Mouse (Mus musculus) cerebellum, adult 11 months (tissue): ENCODE results near the gene Fxyd3.

ENCODE experiments used
- DNase-seq: peaks from one replicate; pipeline ENCODE4 v3.0.0; 2022

Gene Fxyd3

GRCm38 (mm10) chr7:31067836-31068235, 8.7 kb downstream of the Fxyd3 start:
- no peak for DNase-seq

GRCm38 (mm10) chr7:31063074-31063560, 13.4 kb downstream of the Fxyd3 start:
- no peak for DNase-seq

DNA sequence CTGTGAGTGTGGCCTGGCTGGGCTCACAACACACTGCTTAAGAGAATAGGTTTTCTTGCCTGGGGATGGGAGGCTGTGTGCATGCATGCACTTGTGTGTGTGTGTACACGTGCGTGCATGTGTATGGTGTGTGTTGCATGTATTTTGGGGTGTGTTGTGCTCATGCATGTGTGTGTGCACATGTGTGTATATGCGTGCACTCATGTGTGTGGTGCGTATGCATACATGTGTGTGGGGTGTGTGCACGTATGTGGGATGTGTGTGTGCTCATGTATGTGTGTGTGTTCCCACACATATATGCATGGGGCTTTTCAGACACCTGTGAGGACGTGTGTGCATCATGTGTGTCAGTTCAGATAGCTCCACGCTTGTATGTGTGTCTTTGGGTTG, 15.9 kb downstream of the Fxyd3 start:
- no peak for DNase-seq

DNA sequence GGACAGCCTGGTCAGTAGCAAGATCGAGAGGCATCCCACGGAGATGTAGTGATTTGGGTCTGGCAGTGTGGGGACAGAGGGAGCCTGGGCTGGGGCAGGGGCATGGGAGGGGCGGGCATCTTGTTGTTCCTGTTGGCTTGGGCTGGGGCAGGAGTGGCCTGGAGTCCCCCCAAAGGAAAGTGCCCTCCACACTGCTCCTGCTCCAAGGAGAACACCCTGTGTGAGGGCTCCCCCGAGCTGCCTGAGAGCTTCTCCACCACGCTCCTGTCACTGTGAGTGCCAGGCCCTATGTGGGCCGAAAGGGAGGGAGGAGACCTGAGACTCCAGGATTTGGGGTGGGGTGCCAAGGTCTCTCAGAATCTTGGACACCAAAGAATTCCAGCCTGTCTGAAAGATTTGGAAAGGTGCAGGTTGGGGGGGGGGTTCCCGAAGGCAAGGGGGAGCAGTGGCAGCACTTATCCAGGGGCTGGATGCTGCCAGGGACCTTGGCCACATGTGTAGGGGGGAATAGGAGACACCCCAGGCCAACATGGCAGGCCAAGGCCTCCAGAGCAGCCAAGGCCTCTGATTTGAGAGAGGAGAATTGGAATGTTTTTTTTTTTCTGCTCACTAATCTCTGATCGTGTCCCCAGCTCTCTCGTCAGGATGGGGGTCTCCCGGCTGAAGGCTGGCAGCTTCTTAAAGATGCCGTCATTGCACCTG, 16.4 kb downstream of the Fxyd3 start:
- DNase-seq: no peak

DNA sequence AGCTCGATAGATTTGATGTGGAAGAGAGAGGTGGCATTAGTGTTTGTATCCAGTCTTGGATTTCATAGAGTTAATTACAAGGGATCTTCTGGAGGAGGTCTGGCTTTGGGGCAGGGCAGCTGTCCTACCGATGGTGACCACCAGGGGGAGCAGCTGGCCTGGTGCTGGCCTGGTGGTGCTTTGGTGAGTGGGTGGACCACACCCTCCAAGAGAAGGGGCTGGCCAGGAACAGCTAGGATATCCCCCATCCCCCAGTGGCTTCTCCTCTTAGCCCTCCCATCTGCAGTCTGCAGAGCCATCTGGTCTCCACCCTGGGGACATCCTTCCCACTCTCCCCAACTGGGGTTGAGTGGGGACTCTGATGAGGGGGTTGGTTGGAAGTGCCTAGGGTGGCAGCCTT, 17.4 kb downstream of the Fxyd3 start, which contains the start of gene Lgi4:
TSS of gene Lgi4 (plus strand) at position 235 of the 400 bp plus-strand sequence.
- DNase-seq: peak; percentile 78

DNA sequence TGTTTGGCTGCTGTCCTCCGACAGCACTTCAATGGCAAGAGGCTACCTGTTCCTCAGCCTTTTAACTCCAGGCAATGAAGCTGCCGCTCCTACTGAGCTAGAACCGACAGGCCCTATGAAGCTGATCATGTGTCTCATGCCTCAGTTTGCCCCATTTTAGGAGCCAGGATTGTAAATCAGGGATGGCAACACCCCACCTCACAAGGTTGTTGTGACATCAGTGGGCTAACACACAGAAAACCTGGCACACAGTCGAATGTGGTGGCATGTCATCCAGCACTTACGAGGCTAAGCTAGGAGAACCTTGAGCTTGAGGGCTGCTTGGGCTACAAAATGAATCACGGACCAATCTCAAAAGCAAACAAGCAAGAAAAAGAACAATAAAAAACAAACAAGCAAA, 18.3 kb downstream of the Fxyd3 start:
- DNase-seq: no peak

GRCm38 (mm10) chr7:31057730-31058129, 18.8 kb downstream of the Fxyd3 start:
- DNase-seq: no peak

DNA sequence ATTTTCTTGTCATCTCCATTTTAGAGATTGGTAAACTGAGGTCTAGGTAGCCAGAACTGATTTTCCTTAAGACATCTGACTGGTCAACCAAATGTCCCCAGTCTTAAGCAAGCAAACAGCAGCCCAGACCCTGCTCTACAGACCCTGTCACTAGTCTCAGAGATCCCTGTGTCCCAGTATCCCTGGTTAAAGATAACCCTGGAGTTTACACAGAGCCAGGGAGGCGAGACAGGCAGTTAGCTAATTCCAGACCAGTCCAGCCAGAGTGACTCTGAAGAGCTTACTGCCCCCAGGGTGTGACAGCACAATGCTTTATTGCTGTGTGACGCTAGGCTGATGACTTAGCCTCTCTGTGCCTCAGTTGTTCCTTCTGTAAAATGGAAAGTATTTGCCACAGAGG, 19.4 kb downstream of the Fxyd3 start, which contains the start of gene Fxyd1:
TSS of gene Fxyd1 (minus strand) at position 129 of the 400 bp plus-strand sequence.
- DNase-seq: no peak

GRCm38 (mm10) chr7:31056448-31056847, 20.1 kb downstream of the Fxyd3 start:
- DNase-seq: no peak

GRCm38 (mm10) chr7:31055883-31056282, 20.6 kb downstream of the Fxyd3 start:
- DNase-seq: no peak

DNA sequence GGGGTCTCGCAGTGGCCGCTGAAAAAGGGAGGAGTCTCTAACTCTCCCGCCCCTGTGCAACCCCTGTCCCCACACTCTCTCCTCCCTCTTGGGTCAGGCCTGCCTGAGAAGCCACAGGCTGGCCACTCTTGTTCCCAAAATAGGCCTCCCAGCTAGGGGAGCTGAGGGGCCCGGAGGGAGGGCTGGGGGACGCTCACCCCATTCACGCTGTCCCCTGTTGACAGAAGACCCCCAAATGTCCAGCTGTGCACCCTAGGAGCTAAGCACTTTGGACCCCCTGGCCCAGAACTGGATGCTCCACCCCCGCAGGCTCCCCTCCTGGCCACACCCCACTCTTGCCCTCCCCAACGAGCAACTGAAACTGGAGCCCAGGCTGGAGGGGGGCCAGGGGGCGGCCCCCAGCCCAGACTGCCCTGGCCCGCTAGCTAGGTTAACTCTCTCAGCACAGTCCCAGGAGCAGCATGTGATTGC, 21.1 kb downstream of the Fxyd3 start:
- no peak for DNase-seq

- DNase-seq: no peak
Observed at GRCm38 (mm10) chr7:31054661-31055320, 21.7 kb downstream of the Fxyd3 start.

DNA sequence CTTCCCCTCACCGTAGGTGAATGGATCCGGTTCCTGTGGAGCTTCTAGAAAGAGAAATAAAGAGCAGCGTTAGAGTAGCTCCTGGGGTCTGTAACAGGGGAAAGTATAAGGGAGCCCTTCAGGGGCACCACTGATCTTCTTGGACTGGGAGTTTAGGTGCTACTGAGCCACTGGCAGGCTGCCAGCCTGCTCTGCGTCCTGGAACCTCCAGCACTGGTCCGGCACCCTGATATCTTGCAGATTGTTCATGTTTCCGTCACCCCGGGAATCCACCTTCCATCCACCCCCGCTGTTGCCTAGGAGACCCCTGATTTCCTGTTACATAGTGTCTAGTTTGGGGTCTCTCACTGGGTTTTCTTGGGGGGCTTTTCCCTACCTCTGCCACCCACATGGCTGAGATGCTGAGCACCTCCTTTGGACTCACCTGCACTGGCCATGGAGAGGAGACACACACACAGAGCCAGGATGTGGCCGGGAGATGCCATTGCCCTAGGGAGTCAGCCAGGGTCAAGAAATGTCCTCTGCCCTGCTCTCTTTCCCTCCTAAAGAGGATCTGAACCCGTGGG, 22.5 kb downstream of the Fxyd3 start:
- peak; percentile 50 for DNase-seq

DNA sequence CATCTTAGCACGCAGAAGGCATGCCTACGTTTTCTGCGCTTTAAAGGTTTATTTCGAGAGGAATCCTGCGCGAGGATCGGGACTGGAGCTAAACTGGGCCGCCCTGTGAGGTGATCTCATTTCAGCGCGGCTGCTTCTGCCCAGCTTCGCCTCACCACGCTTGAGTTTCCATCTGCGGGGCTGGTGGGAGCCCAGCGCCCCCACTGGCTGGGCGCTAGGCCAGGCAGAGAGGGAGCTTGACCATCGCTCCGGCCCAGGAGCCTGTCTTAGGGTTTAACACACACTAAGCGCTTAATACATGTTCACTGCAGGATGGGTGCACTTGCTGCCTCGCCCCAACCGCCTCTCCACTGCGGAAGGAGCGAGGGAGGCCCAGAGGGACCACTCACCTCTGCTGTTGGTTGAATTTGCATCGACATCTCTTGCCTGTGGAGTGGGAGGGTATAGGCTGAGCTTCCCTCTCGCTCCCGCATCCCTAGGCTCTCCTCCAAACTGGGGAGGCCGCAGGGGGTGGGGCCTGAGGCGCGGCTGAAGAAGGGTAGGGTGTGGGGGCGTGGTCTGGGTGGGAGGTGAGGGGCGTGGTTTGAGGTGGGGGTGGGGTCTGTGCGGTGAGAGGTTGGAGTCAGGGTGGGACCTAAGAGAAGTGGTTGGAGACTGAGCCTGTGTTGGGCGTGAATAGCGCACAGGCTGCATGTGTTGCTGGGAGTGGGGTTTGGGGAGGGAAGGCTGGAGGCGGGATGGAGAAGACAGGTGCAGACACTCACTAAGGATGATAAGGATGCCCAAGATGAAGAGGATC, 23.7 kb downstream of the Fxyd3 start:
- peak; percentile 82 for DNase-seq

DNA sequence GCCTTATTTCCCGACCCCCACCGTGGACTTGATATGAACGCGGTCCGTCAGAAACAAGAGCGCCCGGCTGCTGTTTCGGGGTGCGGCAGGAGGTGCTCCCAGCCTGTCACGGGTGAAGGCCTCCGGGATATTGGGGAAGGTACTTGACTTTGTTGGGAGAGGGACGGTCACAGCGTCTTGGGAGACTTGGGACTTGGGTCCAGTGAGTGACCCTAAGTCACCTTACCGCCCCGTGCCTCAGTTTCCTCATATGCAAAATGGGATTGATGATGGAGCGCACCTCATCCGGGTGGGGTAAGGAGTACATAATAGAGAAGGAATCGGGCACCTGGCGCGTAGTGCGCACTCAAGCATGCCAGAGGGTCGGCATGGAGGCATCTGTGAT, 24.3 kb downstream of the Fxyd3 start:
- no peak for DNase-seq

DNA sequence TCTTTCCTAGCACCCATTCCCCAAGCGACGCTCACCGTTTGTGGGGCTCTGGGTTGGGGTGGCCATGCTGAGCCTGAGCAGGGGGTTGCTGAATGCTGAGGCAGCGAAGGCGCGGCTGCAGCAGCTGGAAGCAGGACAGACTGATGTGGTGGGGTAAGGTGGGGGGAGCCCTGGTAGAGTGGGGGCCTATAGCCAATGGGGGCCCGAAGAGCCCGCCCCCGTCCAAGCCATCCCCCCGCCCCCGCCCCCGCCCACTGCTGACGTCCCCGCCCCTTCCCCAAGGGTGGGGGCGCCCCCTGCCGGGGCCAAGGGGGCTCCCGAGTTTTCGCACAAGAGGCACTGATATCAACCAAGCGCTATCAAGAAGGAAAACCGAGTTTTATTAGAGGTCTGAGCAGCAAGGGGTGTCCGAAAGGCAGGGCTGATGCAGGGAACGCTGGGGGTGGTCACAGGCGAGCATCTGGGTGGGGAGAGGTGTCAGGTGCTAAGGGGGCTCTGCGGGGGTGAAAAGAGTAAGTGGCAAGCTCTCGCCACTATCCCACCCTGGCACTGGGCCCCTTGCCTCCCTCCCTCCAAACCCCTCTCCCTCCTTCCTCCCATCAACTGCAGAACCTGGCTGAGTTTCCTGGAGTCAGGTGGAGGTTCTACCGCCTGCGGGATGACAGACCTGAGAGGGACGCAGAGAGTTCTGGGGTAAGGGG, 25.0 kb downstream of the Fxyd3 start, which contains the start of gene Fxyd7:
TSS of gene Fxyd7 (minus strand) at position 147 of the 701 bp plus-strand sequence.
- DNase-seq: peak; percentile 49

DNA sequence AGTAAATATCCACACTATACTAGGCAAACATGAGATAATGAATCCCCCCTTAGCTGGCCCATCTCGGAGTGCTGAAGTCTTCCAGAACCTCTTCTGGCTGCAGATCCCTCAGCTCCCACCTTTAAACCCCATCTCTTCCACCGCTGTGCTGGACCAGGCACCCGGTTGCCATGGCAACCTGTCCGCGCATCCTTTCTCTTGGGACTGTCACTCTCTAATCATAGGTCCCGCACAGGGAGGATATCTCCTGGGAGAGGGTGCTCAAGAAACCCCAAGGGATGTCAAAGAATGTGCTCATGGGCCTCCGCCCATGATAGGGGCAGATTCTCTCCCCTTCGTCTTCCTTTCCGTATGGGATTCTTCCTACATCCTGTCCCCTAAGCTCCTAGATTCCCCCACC, 25.6 kb downstream of the Fxyd3 start:
- DNase-seq: peak; percentile 51

- DNase-seq: no peak
Observed at GRCm38 (mm10) chr7:31050487-31050886, 26.0 kb downstream of the Fxyd3 start.

- no peak for DNase-seq
Observed at GRCm38 (mm10) chr7:31049846-31050281, 26.6 kb downstream of the Fxyd3 start.

GRCm38 (mm10) chr7:31049135-31049845, 27.2 kb downstream of the Fxyd3 start:
- DNase-seq: peak; percentile 64

DNA sequence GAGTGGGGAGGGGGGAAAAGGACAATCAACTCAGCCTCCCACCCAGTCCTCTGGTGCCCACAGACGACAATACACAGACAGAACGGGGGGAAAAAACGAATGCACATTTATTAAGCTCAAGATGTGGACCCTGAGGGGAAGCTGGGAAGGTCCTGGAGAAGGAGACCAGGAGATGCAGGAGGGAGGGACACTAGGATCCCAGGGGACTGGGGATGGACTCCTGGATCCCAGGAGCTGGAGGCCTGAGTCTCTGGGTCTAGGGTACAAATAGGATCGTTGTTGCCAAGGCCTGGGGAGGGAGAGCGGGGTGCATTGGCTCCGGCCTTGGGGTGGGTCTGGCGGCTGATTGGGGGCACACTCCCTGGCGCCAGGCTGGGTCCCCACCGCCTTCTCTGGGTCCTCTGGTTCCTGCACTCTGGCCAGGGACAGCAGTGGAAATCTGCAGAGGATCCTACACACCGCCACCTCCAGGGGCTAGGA, 34.0 kb downstream of the Fxyd3 start, which contains the start of gene Fxyd5:
TSS of gene Fxyd5 (minus strand) at position 51 of the 480 bp plus-strand sequence.
- no peak for DNase-seq
